Mouse (Mus musculus): ENCODE data around the gene Ube2i.
"Not testable (repeated sequence)": the region's sequence is repeated elsewhere in the genome, so short reads cannot be mapped to it uniquely, and the experiment has no call there.

Gene Ube2i

GRCm38 (mm10) chr17:25253760-25254159 lies 20.7 kb downstream of the Ube2i start:
- no peak for DNase-seq (ENCODE audit: low spot score)

- DNase-seq (ENCODE audit: low spot score) = no peak
These were observed 21.8 kb downstream of the Ube2i start for GRCm38 (mm10) chr17:25252643-25253042.

GRCm38 (mm10) chr17:25250181-25250835 lies 24.1 kb downstream of the Ube2i start:
- DNase-seq (ENCODE audit: low spot score) = no peak

- DNase-seq (ENCODE audit: low spot score) = no peak
These were observed 26.2 kb downstream of the Ube2i start for GRCm38 (mm10) chr17:25248033-25248750.

- no peak for DNase-seq (ENCODE audit: low spot score)
These were observed 30.2 kb downstream of the Ube2i start for GRCm38 (mm10) chr17:25244239-25244638.

GRCm38 (mm10) chr17:25243131-25243780 lies 31.2 kb downstream of the Ube2i start:
- no peak for DNase-seq (ENCODE audit: low spot score)

- peak; percentile 71 for DNase-seq (ENCODE audit: low spot score)
These were observed 34.5 kb downstream of the Ube2i start, which contains the start of the genes Gnptg and Tsr3 for GRCm38 (mm10) chr17:25239695-25240636. Gene Gnptg, minus strand, starts transcription at chr17:25240124. Gene Tsr3, plus strand, starts transcription at chr17:25240170.

- no peak for DNase-seq (ENCODE audit: low spot score)
These were observed 38.8 kb downstream of the Ube2i start for GRCm38 (mm10) chr17:25235635-25236034.

GRCm38 (mm10) chr17:25231621-25232020 lies 42.8 kb downstream of the Ube2i start:
- not testable (repeated sequence) for DNase-seq (ENCODE audit: low spot score)

- DNase-seq (ENCODE audit: low spot score) = no peak
These were observed 43.7 kb downstream of the Ube2i start for GRCm38 (mm10) chr17:25230700-25231099.

GRCm38 (mm10) chr17:25230014-25230655 lies 44.3 kb downstream of the Ube2i start:
- DNase-seq (ENCODE audit: low spot score) = not testable (repeated sequence)

GRCm38 (mm10) chr17:25227991-25228390 lies 46.4 kb downstream of the Ube2i start:
- DNase-seq (ENCODE audit: low spot score) = no peak

- DNase-seq (ENCODE audit: low spot score) = no peak
These were observed 48.8 kb downstream of the Ube2i start for GRCm38 (mm10) chr17:25225659-25226058.

GRCm38 (mm10) chr17:25224586-25225222 lies 49.7 kb downstream of the Ube2i start:
- DNase-seq (ENCODE audit: low spot score) = no peak

- DNase-seq (ENCODE audit: low spot score) = no peak
These were observed 51.3 kb downstream of the Ube2i start for GRCm38 (mm10) chr17:25222951-25223601.

- not testable (repeated sequence) for DNase-seq (ENCODE audit: low spot score)
These were observed 51.9 kb downstream of the Ube2i start for GRCm38 (mm10) chr17:25222504-25222940.

- peak; percentile 51 for DNase-seq (ENCODE audit: low spot score)
These were observed 52.5 kb downstream of the Ube2i start for GRCm38 (mm10) chr17:25221821-25222503.

GRCm38 (mm10) chr17:25220746-25221145 lies 53.7 kb downstream of the Ube2i start:
- DNase-seq (ENCODE audit: low spot score) = no peak

- no peak for DNase-seq (ENCODE audit: low spot score)
These were observed 54.7 kb downstream of the Ube2i start for GRCm38 (mm10) chr17:25219492-25220295.
